Mouse (Mus musculus): Measurements from ENCODE around the gene Rapgef2.

The Rapgef2 gene

DNA sequence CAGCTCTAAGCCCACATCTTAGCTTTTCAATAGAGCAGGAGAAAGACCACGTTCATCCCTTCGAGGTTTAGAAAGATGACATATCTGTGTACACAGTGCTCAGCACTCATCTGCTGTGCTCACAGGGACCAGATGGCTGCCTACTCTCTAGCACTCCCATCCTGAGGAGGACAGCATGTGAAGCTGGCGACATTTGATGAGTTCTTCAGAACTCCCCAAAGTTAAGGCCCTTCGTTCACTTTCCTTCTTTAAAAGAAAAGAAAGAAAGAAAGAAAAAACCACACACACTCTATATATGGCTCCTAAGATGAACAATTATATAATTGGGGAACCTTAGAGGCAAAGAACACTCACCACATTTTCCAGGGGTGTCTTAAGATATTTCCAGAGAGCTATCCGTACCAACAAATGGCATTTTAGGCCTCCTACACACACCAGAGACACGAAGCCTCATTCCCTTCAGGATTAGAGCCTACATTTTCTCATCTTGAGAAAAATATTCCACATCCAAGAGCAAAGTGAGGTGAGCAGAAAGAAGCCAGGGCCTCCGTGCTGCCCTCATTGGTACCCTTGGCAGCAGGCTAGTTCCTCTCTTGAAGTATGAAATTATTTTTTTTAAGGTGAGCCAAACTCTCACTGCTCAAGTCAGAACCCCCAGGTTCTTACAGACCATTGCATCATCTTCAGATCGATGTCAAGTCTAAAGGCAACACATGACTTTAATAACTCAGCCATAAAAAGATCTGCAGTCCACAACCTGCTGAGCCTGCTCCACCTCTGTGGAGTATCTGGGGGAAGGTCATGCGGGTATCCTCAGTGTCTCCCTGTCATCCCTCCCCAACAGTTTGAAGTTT lies 270.5 kb downstream of the Rapgef2 start:
- DNase-seq = no peak

Data from thymus, postnatal 4 days (tissue).